Mouse (Mus musculus): ENCODE results near the gene Tmem151a. TPM values are rescaled to one million over a fixed set of nuclear protein-coding genes. Genes with fewer than 3 reads are reported as not detected.
A peak's percentile ranks its signal among the peaks of the same experiment; 100 is the strongest.
"Not testable (repeated sequence)": the region's sequence is repeated elsewhere in the genome, so short reads cannot be mapped to it uniquely, and the experiment has no call there.

Gene Tmem151a
- polyA plus RNA-seq, 1 experiment from 2014 or later: 2.9 TPM

DNA sequence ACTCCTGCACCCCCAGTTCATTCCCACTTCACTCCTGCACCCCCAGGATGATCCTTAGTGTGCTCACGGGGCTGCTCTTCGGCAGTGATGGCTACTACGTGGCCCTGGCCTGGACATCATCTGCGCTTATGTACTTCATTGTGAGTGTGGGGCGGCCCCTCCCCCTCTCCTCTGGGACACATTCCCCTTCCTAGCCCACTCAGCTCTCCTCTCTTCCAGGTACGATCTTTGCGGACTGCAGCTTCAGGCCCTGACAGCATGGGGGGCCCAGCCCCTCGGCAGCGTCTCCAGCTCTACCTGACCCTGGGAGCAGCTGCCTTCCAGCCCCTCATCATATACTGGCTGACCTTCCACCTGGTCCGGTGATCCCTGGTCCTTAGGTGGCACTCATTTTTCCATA, 6.8 kb upstream of the Tmem151a start:
- 92% methylated on average over 10 of the region's 10 CpGs for WGBS
- Histone ChIP-seq H3K4me2 (replicated peaks) (no peak overlapping the region), H3K4me3 (no peak overlapping the region), H3K36me3 (peaks cover 35% of the 10 kb centered on the region), H3K27ac (no peak overlapping the region), H3K9ac (no peak overlapping the region), H3K27me3 (no peaks in the 10 kb centered on the region), H3K9me3 (no peaks in the 10 kb centered on the region), H3K4me1 (peaks cover 47% of the 10 kb centered on the region)
- ATAC-seq (ENCODE audit: insufficient number of reproducible peaks, insufficient read depth, low FRiP score, low TSS enrichment): no peak

DNA sequence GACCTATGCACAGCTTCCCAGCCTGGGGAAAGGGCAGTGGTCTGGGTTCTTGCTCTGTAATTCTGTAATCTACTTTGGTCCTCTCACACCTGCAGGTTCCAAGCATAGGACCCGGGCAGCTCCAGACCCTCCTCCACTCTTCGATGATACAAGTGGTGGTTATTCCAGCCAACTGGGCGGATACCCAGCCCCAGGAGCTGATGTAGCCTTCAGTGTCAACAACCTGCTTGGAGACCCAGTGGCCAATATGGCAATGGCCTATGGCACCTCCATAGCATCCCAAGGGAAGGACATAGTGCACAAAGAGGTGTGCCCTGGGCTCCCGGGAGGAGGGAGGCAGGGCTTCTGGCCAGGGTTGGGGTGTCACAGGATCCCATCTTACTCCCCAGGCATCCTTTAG, 4.0 kb upstream of the Tmem151a start:
- peaks cover 22% of the 10 kb centered on the region for H3K27me3 ChIP-seq
- peak overlapping the region; percentile 79 for H3K4me3 ChIP-seq
- no peak for ATAC-seq (ENCODE audit: insufficient number of reproducible peaks, insufficient read depth, low FRiP score, low TSS enrichment)
- peak overlapping the region; percentile 75 for H3K9ac ChIP-seq
- H3K27ac ChIP-seq: no peak overlapping the region
- H3K4me2 ChIP-seq (replicated peaks): peak overlapping the region; percentile 77
- 90% methylated on average over 4 of the region's 4 CpGs for WGBS
- H3K36me3 ChIP-seq: peaks cover 35% of the 10 kb centered on the region
- no peaks in the 10 kb centered on the region for H3K9me3 ChIP-seq
- peaks cover 29% of the 10 kb centered on the region for H3K4me1 ChIP-seq

DNA sequence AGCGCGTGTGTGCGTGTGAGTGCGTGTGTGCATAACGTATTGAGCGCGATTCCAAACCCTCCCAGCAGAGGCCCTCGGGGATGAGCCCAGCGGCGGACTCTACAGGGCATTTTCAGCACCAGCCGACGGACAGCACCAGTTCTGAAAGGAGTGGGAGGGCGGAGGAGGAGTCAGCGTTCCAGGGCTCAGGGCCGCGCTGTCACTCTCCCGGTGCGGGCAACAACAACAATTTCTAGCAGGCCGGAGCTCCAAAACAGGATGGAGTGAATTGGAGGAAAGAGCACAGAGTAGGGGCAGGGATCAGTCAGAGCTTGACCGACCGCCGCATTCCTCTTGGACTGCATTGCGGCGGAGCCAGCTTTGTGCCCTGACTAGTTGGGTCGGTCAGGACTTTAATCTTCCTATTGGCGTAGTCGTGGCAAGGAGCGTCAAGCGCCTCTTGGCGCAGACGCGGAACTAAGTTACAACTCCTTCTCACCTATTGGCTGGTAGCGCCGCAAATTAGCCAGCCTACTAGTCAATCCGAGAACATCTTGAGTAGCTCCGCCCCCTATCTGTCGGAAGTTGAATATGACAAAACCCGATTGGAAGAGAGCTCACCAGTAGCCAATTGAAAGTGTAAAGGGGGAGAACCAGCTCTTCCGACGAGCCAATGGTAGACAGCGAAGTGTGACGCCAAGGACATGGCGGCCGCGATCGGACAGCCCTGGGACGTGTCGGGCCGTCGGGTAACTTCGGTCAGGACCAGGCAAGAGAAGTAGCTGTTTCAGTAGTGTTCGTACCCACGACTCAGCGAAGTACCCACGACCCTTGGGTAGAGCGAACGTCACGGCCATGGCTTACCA, 2.8 kb upstream of the Tmem151a start, which contains the start of gene Yif1a:
Yif1a (plus strand) TSS at position 655 of the 845 bp plus-strand sequence.
- peak; percentile 94 for ATAC-seq (ENCODE audit: insufficient number of reproducible peaks, insufficient read depth, low FRiP score, low TSS enrichment)
- Histone ChIP-seq H3K36me3 (peaks cover 27% of the 10 kb centered on the region), H3K9me3 (no peaks in the 10 kb centered on the region), H3K27me3 (peaks cover 34% of the 10 kb centered on the region), H3K4me3 (peak within 1 kb of the TSS; percentile 79), H3K9ac (peak within 1 kb of the TSS; percentile 75), H3K27ac (peak within 1 kb of the TSS; percentile 65), H3K4me1 (peaks cover 23% of the 10 kb centered on the region), H3K4me2 (replicated peaks) (peak within 1 kb of the TSS; percentile 77)
- under 1% methylated on average over 58 of the region's 58 CpGs for WGBS

DNA sequence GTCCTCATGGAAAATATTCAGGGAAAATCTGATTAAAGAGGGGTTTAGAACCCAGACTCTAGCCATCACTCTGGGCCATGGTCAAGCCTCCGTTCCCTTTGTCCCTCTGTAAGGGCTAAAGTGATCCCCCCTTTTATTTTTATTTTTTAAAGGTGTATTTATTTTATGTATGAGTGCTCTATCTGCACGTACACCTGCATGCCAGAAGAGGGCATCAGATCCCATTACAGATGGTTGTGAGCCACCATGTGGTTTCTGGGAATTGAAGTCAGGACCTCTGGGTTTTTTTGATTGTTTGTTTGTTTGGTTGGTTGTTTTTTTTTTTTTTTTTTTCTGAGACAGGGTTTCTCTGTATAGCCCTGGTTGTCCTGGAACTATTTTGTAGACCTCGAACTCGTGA, 1.2 kb upstream of the Tmem151a start:
- ATAC-seq (ENCODE audit: insufficient number of reproducible peaks, insufficient read depth, low FRiP score, low TSS enrichment); H3K4me3 ChIP-seq; H3K27ac ChIP-seq; H3K4me2 ChIP-seq (replicated peaks); H3K9me3 ChIP-seq; H3K9ac ChIP-seq: not testable (repeated sequence)
- WGBS: 43% methylated on average over 4 of the region's 4 CpGs
- peaks cover 50% of the 10 kb centered on the region for H3K27me3 ChIP-seq
- peaks cover 23% of the 10 kb centered on the region for H3K4me1 ChIP-seq
- peaks cover 13% of the 10 kb centered on the region for H3K36me3 ChIP-seq

DNA sequence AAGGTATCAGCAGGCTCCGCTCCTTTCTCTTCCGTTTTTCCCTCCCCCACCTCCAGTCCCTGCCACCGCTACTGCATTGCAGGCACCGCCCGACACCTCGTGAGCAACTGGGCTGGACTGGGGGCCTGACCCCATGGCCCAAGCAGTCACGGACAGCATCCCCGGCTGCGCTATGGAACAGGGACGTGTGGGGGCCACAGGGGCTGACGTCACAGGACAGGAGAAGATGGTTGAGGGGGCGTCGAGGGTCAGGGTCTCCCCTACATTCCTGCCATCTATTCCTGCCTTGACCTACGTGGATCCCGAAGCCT, 542 bp downstream of the Tmem151a start:
- Histone ChIP-seq H3K9me3 (no peaks in the 10 kb centered on the region), H3K4me3 (peak overlapping the region; percentile 45), H3K36me3 (no peaks in the 10 kb centered on the region), H3K27ac (no peak overlapping the region), H3K9ac (no peak overlapping the region), H3K27me3 (peaks cover 67% of the 10 kb centered on the region), H3K4me2 (replicated peaks) (peak overlapping the region; percentile 83), H3K4me1 (peaks cover 23% of the 10 kb centered on the region)
- WGBS: 6% methylated on average over 15 of the region's 15 CpGs
- ATAC-seq (ENCODE audit: insufficient number of reproducible peaks, insufficient read depth, low FRiP score, low TSS enrichment): no peak

DNA sequence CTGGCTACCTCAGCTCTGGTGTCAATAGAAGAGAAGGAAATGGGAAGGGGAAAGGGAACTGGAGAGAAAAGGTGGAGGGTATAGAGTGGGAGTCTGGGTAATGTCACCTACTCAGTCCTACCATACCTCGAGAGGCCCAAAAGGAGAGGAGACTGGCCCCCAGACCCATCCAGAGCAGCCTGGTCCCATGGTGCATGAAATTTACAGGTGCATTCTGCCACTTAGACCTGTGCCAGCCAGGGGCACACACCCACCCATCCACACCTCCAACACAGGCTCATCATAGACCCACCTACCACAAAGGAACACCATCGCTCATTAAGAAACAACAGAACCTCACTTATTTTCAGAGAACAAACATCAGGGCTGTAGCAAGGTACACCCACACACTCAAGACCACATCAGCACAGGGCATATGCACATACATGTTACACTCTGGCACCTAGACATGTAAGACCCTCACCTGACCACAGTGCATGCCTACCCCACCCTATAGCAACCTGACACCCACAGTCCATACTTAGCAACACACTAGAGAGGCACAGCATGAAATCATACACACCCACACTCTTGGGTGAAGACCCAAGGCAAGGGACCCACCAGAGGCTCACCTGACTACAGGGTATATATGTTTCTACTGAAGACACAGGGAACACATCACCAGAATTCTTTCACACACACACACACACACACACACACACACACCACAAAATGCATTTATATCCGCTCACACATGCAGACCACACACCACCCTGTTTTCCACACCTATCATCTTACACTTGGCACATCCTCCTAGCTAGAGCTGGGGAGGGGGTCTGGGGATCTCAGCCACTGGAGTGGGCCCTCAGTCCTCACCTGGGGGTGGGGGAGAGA, 1.1 kb downstream of the Tmem151a start:
- Histone ChIP-seq H3K27ac (no peak overlapping the region), H3K9me3 (no peaks in the 10 kb centered on the region), H3K4me3 (peak overlapping the region; percentile 45), H3K36me3 (no peaks in the 10 kb centered on the region), H3K9ac (no peak overlapping the region), H3K4me1 (peaks cover 20% of the 10 kb centered on the region), H3K4me2 (replicated peaks) (peak overlapping the region; percentile 83; the same call in 1 of the 2 replicates), H3K27me3 (peaks cover 68% of the 10 kb centered on the region)
- WGBS: 74% methylated on average over 3 of the region's 3 CpGs
- ATAC-seq (ENCODE audit: insufficient number of reproducible peaks, insufficient read depth, low FRiP score, low TSS enrichment): no peak

DNA sequence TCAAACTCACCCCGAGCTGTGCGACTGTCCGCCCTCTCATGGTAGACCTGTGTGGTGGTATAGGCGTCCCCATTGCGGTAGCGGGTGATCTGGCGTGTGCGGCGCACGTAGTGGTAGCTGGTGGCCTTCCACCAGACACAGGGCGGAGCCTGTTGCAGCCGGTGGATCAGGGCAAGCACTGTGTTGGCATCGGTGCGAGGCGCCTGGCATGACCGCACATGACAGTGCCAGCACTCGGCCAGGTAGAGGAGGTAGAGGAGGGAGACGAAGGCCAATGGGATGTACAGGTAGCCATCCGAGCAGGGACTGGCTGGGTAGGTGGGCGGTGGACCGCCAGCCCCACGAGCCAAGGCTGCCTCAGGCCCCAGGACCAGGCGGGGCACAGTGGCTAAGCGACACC, 2.7 kb downstream of the Tmem151a start:
- H3K4me1 ChIP-seq: peaks cover 14% of the 10 kb centered on the region
- H3K36me3 ChIP-seq: no peaks in the 10 kb centered on the region
- WGBS: 66% methylated on average over 24 of the region's 24 CpGs
- H3K27ac ChIP-seq: no peak overlapping the region
- no peak for ATAC-seq (ENCODE audit: insufficient number of reproducible peaks, insufficient read depth, low FRiP score, low TSS enrichment)
- no peak overlapping the region for H3K9ac ChIP-seq
- peaks cover 71% of the 10 kb centered on the region for H3K27me3 ChIP-seq
- no peaks in the 10 kb centered on the region for H3K9me3 ChIP-seq
- H3K4me3 ChIP-seq: no peak overlapping the region
- H3K4me2 ChIP-seq (replicated peaks): no peak overlapping the region

DNA sequence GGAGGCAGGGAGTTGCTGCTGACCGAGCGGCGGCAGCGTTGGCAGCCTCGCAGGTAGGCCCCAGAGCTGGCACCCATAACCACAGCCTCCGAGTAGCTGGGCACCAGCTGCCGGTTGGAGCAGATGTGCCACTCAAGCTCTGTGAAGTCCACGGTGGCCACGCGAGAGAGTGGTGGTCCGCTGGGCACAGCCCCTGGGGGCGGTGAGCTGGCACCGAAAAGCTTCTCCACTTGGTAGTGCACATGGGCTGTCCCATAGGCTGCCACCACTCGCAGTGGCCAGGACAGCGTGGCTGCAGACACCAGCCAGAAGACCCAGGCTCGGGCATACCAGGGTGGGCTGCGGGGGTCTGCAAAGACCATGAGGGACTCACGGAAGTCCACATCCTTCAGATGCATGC, 3.3 kb downstream of the Tmem151a start:
- Histone ChIP-seq H3K4me2 (replicated peaks) (no peak overlapping the region), H3K4me3 (no peak overlapping the region), H3K27me3 (peaks cover 71% of the 10 kb centered on the region), H3K9me3 (no peaks in the 10 kb centered on the region), H3K4me1 (peaks cover 10% of the 10 kb centered on the region), H3K36me3 (no peaks in the 10 kb centered on the region), H3K27ac (no peak overlapping the region), H3K9ac (no peak overlapping the region)
- no peak for ATAC-seq (ENCODE audit: insufficient number of reproducible peaks, insufficient read depth, low FRiP score, low TSS enrichment)
- 64% methylated on average over 18 of the region's 18 CpGs for WGBS

DNA sequence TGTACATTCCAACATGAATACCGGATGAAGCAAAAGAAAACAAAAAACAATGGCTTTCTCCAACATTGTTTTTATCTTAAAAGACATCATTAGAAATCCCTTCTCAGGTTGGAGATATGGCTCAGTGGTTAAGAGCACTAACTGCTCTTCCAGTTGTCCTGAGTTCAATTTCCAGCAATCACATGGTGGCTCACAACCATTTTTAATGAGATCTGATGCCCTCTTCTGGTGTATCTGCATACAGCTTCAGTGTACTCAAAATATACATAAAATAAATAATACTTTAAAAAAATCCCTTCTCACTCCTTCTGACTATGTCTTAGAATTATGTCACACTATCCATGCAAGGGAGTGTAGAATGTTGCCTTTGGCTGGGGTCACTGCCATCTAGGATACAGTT, 6.1 kb downstream of the Tmem151a start:
- H3K27me3 ChIP-seq: peaks cover 48% of the 10 kb centered on the region
- no peak overlapping the region for H3K4me3 ChIP-seq
- WGBS: 81% methylated on average over 1 of the region's 1 CpGs
- H3K36me3 ChIP-seq: no peaks in the 10 kb centered on the region
- ATAC-seq (ENCODE audit: insufficient number of reproducible peaks, insufficient read depth, low FRiP score, low TSS enrichment): no peak
- no peak overlapping the region for H3K4me2 ChIP-seq (replicated peaks)
- H3K9me3 ChIP-seq: no peaks in the 10 kb centered on the region
- H3K9ac ChIP-seq: no peak overlapping the region
- no peak overlapping the region for H3K27ac ChIP-seq
- no peaks in the 10 kb centered on the region for H3K4me1 ChIP-seq

DNA sequence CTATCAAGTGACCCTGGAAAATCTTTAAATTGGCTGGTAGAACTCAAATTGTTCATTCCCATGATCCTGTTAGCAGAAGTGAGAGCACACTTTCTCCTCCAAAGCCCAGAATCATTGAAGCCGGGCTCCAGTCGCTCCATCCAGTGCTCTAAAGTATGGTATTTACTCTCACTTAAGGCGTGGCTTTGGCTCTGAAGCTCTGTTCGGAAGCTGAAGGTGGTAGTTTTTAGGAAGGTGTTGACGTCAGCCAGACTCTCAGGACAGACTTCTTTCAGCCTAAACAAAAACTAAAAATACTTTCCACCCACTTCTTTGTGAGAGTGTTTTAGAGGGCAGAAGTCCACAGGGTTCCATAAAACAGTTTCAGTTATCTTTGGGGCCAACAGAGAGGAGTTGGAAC, 11.8 kb downstream of the Tmem151a start:
- 44% methylated on average over 5 of the region's 5 CpGs for WGBS
- no peak for ATAC-seq (ENCODE audit: insufficient number of reproducible peaks, insufficient read depth, low FRiP score, low TSS enrichment)
- H3K4me1 ChIP-seq: peaks cover 28% of the 10 kb centered on the region
- no peaks in the 10 kb centered on the region for H3K9me3 ChIP-seq
- peaks cover 12% of the 10 kb centered on the region for H3K27me3 ChIP-seq
- no peaks in the 10 kb centered on the region for H3K36me3 ChIP-seq
- H3K4me2 ChIP-seq (replicated peaks): peak overlapping the region; percentile 86; the same call in 1 of the 2 replicates
- peak overlapping the region; percentile 59; the same call in 1 of the 2 replicates for H3K4me3 ChIP-seq
- H3K9ac ChIP-seq: no peak overlapping the region
- H3K27ac ChIP-seq: no peak overlapping the region

DNA sequence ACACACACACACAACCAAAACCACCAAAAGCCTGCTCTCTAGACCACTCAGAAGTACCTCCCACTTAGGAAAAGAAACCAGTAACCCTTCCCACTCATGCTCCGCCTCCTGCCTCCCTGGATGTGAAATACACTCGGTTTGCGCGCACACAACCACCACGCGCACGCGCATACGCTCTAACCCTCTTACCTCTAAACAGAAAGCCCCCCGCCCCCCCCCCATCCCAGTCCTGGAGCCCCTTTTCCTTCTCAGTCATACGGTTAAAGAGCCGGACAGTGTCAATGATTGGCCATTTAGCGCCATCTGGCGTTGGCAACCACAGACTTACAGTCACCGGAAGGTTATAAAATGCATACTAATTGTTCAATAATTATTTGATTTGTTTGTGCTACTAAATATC, 12.3 kb downstream of the Tmem151a start:
- Histone ChIP-seq H3K36me3 (no peaks in the 10 kb centered on the region), H3K4me3 (peak overlapping the region; percentile 59), H3K4me1 (peaks cover 29% of the 10 kb centered on the region), H3K4me2 (replicated peaks) (peak overlapping the region; percentile 86), H3K27ac (peak overlapping the region; percentile 97), H3K9ac (no peak overlapping the region), H3K27me3 (peaks cover 10% of the 10 kb centered on the region), H3K9me3 (no peaks in the 10 kb centered on the region)
- ATAC-seq (ENCODE audit: insufficient number of reproducible peaks, insufficient read depth, low FRiP score, low TSS enrichment): 0 out of 2 replicates have a peak, but pooled peaks have one; percentile 4
- 2% methylated on average over 15 of the region's 15 CpGs for WGBS

All from embryonic facial prominence, embryonic 12.5 days (tissue).